Mouse (Mus musculus) stomach, postnatal 0 days (tissue): ENCODE data around the gene Ppp1r18. TPM values are rescaled to one million over a fixed set of nuclear protein-coding genes. Genes with fewer than 3 reads are reported as not detected.

Experiments
- ATAC-seq: fragments of 200-750 bp; cut with Nextera tagmentation; 2 replicates; pipeline ENCODE4 v1.8.0; 2017; ENCODE audit not compliant: low FRiP score, low TSS enrichment
- DNase-seq: peaks from one replicate; pipeline ENCODE4 v3.0.0-alpha.2; 2016; ENCODE audit warnings: low spot score
- H3K27ac ChIP-seq: fragments of 300-500 bp; sonication (generic); replicated peaks from 2 replicates; pipeline ENCODE4 v1.5.1; 2014; ENCODE audit warnings: mild to moderate bottlenecking, control low read depth
- H3K27me3 ChIP-seq: fragments of 300-500 bp; sonication (generic); 2 replicates; pipeline ENCODE4 v1.6.1; 2014; ENCODE audit warnings: low read length; ENCODE audit not compliant: control insufficient read depth, insufficient read depth
- H3K36me3 ChIP-seq: fragments of 300-500 bp; sonication (generic); 2 replicates; pipeline ENCODE4 v1.6.1; 2014; ENCODE audit warnings: low read length, mixed read lengths; ENCODE audit not compliant: control insufficient read depth, insufficient read depth
- H3K4me1 ChIP-seq: fragments of 300-500 bp; sonication (generic); replicated peaks from 2 replicates; pipeline ENCODE4 v1.6.1; 2014; ENCODE audit warnings: antibody characterized with exemption; ENCODE audit not compliant: control insufficient read depth, insufficient read depth
- H3K4me2 ChIP-seq: fragments of 300-500 bp; sonication (generic); replicated peaks from 2 replicates; pipeline ENCODE4 v1.6.1; 2014; ENCODE audit warnings: low read depth, mild to moderate bottlenecking, control low read depth, moderate library complexity
- H3K4me3 ChIP-seq: fragments of 300-500 bp; sonication (generic); 2 replicates; pipeline ENCODE4 v1.5.1; 2014; ENCODE audit warnings: low read depth, low read length, control low read depth
- H3K9ac ChIP-seq: fragments of 300-500 bp; sonication (generic); 2 replicates; pipeline ENCODE4 v1.6.1; 2014; ENCODE audit warnings: mild to moderate bottlenecking, low read length, control low read depth, mixed read lengths
- H3K9me3 ChIP-seq: fragments of 300-500 bp; sonication (generic); 2 replicates; pipeline ENCODE4 v1.6.1; 2016; ENCODE audit warnings: low read length; ENCODE audit not compliant: control insufficient read depth
- CTCF ChIP-seq: IDR thresholded peaks from 2 replicates; pipeline ENCODE4 v1.5.1; 2016; ENCODE audit warnings: antibody characterized with exemption, low read depth, mild to moderate bottlenecking, moderate library complexity
- EP300 ChIP-seq: optimal IDR thresholded peaks from 2 replicates; pipeline ENCODE3; 2016; ENCODE audit warnings: antibody characterized with exemption
- WGBS: fragments of 180-500 bp; shearing (Covaris S2); extraction: QIAGEN DNeasy Blood & Tissue Kit; methylation state at CpG from one replicate; pipeline ENCODE4 v1.1.7; 2014; 5-methylcytosine and 5-hydroxymethylcytosine counted together
- polyA plus RNA-seq: library from polyadenylated mRNA; unstranded; fragments of >200 nt; fragmentation: Nextera tagmentation; extraction: Ambion mirVana; gene quantifications from 2 replicates; pipeline ENCODE4 v1.2.1, GENCODE M21; 2015

The Ppp1r18 gene
- polyA plus RNA-seq, 1 experiment from 2014 or later, result 16.6 TPM

GRCm38 (mm10) chr17:35915538-35916296 is 50.3 kb downstream of the Ppp1r18 start:
- H3K27ac ChIP-seq, result peak overlapping the region; percentile 95
- WGBS, result 1% methylated on average over 28 of the region's 28 CpGs
- ATAC-seq (peak; percentile 25; the same call in 1 of the 2 replicates), DNase-seq (peak; percentile 65)
- peak overlapping the region; percentile 70 for H3K4me2 ChIP-seq
- 0 out of 2 replicates have a peak, but pooled peaks cover 2% of the 10 kb centered on the region for H3K36me3 ChIP-seq
- H3K4me3 ChIP-seq, result peak overlapping the region; percentile 75
- TF ChIP-seq EP300 (no peak), CTCF (no peak)
- H3K9me3 ChIP-seq, result no peaks in the 10 kb centered on the region
- H3K4me1 ChIP-seq, result peaks cover 4% of the 10 kb centered on the region
- H3K9ac ChIP-seq, result peak overlapping the region; percentile 71
- no peaks in the 10 kb centered on the region for H3K27me3 ChIP-seq

- Histone ChIP-seq H3K9me3 (no peaks in the 10 kb centered on the region), H3K4me1 (peaks cover 4% of the 10 kb centered on the region), H3K4me2 (peak within 1 kb of the TSS; percentile 70), H3K9ac (peak within 1 kb of the TSS; percentile 80), H3K27me3 (no peaks in the 10 kb centered on the region), H3K27ac (peak within 1 kb of the TSS; percentile 95), H3K36me3 (no peaks in the 10 kb centered on the region), H3K4me3 (peak within 1 kb of the TSS; percentile 75)
- DNase-seq, result peak; percentile 99
- TF ChIP-seq EP300, result peak; percentile 90
- peak; percentile 81 for TF ChIP-seq CTCF
- ATAC-seq, result peak; percentile 94
- under 1% methylated on average over 83 of the region's 83 CpGs for WGBS
These were observed 51.1 kb downstream of the Ppp1r18 start, which contains the start of the genes Mrps18b and Ppp1r10 for GRCm38 (mm10) chr17:35916297-35917142. Gene Mrps18b (minus strand): TSS chr17:35916389. Gene Ppp1r10 (plus strand): TSS chr17:35916434.

- peaks cover 4% of the 10 kb centered on the region for H3K4me1 ChIP-seq
- peak overlapping the region; percentile 67 for H3K4me2 ChIP-seq
- TF ChIP-seq EP300 (no peak), CTCF (no peak)
- peak overlapping the region; percentile 80 for H3K9ac ChIP-seq
- H3K27me3 ChIP-seq, result no peaks in the 10 kb centered on the region
- ATAC-seq, result no peak
- WGBS, result 0% methylated on average over 8 of the region's 8 CpGs
- no peaks in the 10 kb centered on the region for H3K9me3 ChIP-seq
- DNase-seq, result peak; percentile 50
- H3K27ac ChIP-seq, result peak overlapping the region; percentile 95
- no peaks in the 10 kb centered on the region for H3K36me3 ChIP-seq
- H3K4me3 ChIP-seq, result peak overlapping the region; percentile 75
These were observed 51.7 kb downstream of the Ppp1r18 start for GRCm38 (mm10) chr17:35917143-35917462.

- TF ChIP-seq CTCF (no peak), EP300 (no peak)
- H3K4me3 ChIP-seq, result peak overlapping the region; percentile 75
- peak overlapping the region; percentile 67 for H3K4me2 ChIP-seq
- peak overlapping the region; percentile 80 for H3K9ac ChIP-seq
- peaks cover 4% of the 10 kb centered on the region for H3K4me1 ChIP-seq
- ATAC-seq (peak; percentile 2; the same call in 1 of the 2 replicates), DNase-seq (peak; percentile 66)
- no peaks in the 10 kb centered on the region for H3K27me3 ChIP-seq
- 0% methylated on average over 13 of the region's 13 CpGs for WGBS
- no peaks in the 10 kb centered on the region for H3K36me3 ChIP-seq
- H3K9me3 ChIP-seq, result no peaks in the 10 kb centered on the region
- peak overlapping the region; percentile 95 for H3K27ac ChIP-seq
These were observed 52.3 kb downstream of the Ppp1r18 start for GRCm38 (mm10) chr17:35917463-35918251.

DNA sequence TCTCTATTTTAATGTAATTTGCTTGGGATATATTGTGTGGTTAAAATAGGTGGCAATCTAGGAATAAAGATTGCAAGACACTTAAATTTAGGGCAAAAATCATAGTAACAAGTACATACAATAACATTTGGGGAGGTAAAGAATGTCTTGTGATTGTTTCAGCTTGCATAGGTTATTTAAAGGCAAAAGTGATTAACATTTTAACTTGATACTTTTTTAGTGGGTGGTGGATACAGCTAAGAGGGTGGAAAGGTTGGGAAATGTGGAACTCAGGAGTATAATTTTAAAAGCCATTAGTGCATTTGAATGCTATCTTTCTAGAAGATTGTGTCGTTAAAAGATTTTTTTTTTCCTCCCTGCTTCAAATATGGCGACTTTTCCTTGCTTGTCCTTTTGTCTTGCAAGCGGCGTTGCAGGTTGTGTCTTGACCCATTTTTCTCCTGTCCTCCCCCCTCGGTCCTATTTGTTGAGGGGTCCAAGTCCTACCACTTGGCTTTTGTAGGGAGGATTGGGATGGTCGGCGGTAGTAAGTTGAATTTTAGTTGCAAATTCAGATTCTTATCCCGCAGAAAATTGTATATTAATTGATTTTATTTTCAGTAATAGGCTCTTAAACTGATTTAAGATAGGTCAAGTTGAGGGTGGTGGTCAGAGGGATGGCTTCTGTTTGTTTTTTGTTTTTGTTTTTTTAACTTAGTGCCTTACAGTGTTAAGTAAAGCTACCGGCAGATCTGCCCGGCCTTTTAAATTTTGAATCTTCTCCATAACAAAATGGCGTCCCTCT is 53.1 kb downstream of the Ppp1r18 start:
- H3K9ac ChIP-seq, result peak overlapping the region; percentile 80
- peaks cover 4% of the 10 kb centered on the region for H3K4me1 ChIP-seq
- WGBS, result under 1% methylated on average over 11 of the region's 11 CpGs
- TF ChIP-seq EP300 (peak; percentile 54), CTCF (no peak)
- H3K4me2 ChIP-seq, result peak overlapping the region; percentile 67
- DNase-seq (peak; percentile 54), ATAC-seq (no peak)
- H3K27ac ChIP-seq, result peak overlapping the region; percentile 95
- peak overlapping the region; percentile 75 for H3K4me3 ChIP-seq
- no peaks in the 10 kb centered on the region for H3K27me3 ChIP-seq
- no peaks in the 10 kb centered on the region for H3K36me3 ChIP-seq
- no peaks in the 10 kb centered on the region for H3K9me3 ChIP-seq
